Mouse (Mus musculus) limb, embryonic 11.5 days (tissue): ENCODE measurements around the gene Irx3. TPM values are rescaled to one million over a fixed set of nuclear protein-coding genes. Genes with fewer than 3 reads are reported as not detected.
A peak's percentile ranks its signal among the peaks of the same experiment; 100 is the strongest.

Source experiments
- ATAC-seq: fragments of 200-750 bp; cut with Nextera tagmentation; 2 replicates; pipeline ENCODE4 v1.8.0; 2017; ENCODE audit warnings: low read depth; ENCODE audit not compliant: insufficient number of reproducible peaks, low FRiP score, low TSS enrichment
- DNase-seq: peaks from one replicate; pipeline ENCODE4 v3.0.0-alpha.2; 2015; ENCODE audit warnings: low spot score
- H3K27ac ChIP-seq: fragments of 300-500 bp; sonication (generic); replicated peaks from 2 replicates; pipeline ENCODE4 v1.5.1; 2014; ENCODE audit warnings: low read depth, mild to moderate bottlenecking, low read length
- H3K27me3 ChIP-seq: fragments of 300-500 bp; sonication (generic); 2 replicates; pipeline ENCODE4 v1.6.1; 2014; ENCODE audit warnings: mild to moderate bottlenecking, low read length, mixed read lengths; ENCODE audit not compliant: control insufficient read depth, insufficient read depth
- H3K36me3 ChIP-seq: fragments of 300-500 bp; sonication (generic); 2 replicates; pipeline ENCODE4 v1.6.1; 2014; ENCODE audit warnings: mild to moderate bottlenecking, low read length, moderate library complexity, mixed read lengths; ENCODE audit not compliant: control insufficient read depth, insufficient read depth
- H3K4me1 ChIP-seq: fragments of 300-500 bp; sonication (generic); 2 replicates; pipeline ENCODE4 v1.6.1; 2014; ENCODE audit warnings: low read length, mixed read lengths; ENCODE audit not compliant: control insufficient read depth, insufficient read depth
- H3K4me2 ChIP-seq: fragments of 300-500 bp; sonication (generic); 2 replicates; pipeline ENCODE4 v1.6.1; 2014; ENCODE audit warnings: low read depth, mild to moderate bottlenecking, moderate library complexity; ENCODE audit not compliant: severe bottlenecking
- H3K4me3 ChIP-seq: fragments of 300-500 bp; sonication (generic); 2 replicates; pipeline ENCODE4 v1.5.1; 2014; ENCODE audit warnings: low read depth, low read length
- H3K9ac ChIP-seq: fragments of 300-500 bp; sonication (generic); 2 replicates; pipeline ENCODE4 v1.6.1; 2014; ENCODE audit warnings: mild to moderate bottlenecking, low read length
- H3K9me3 ChIP-seq: fragments of 300-500 bp; sonication (generic); 2 replicates; pipeline ENCODE4 v1.6.1; 2016; ENCODE audit warnings: low read length; ENCODE audit not compliant: control insufficient read depth
- WGBS: fragments of 180-500 bp; shearing (Covaris S2); extraction: QIAGEN DNeasy Blood & Tissue Kit; methylation state at CpG from one replicate; pipeline ENCODE4 v1.1.7; 2014; 5-methylcytosine and 5-hydroxymethylcytosine counted together
- polyA plus RNA-seq: library from polyadenylated mRNA; unstranded; fragments of >200 nt; fragmentation: Nextera tagmentation; extraction: Ambion mirVana; gene quantifications from 2 replicates; pipeline ENCODE4 v1.2.1, GENCODE M21; 2014

The Irx3 gene
- polyA plus RNA-seq, 1 experiment from 2014 or later = 21.0 TPM

- Histone ChIP-seq H3K9me3 (no peaks in the 10 kb centered on the region), H3K36me3 (no peaks in the 10 kb centered on the region), H3K4me1 (no peaks in the 10 kb centered on the region), H3K27ac (no peak overlapping the region), H3K4me3 (no peak overlapping the region), H3K4me2 (no peak overlapping the region), H3K9ac (no peak overlapping the region), H3K27me3 (peaks cover 32% of the 10 kb centered on the region)
- 85% methylated on average over 11 of the region's 11 CpGs for WGBS
- DNase-seq = no peak
- no peak for ATAC-seq
These were observed 21.5 kb upstream of the Irx3 start for GRCm38 (mm10) chr8:91823357-91823756.

GRCm38 (mm10) chr8:91822746-91823145 is 20.9 kb upstream of the Irx3 start:
- H3K9ac ChIP-seq = no peak overlapping the region
- no peak for DNase-seq
- no peaks in the 10 kb centered on the region for H3K4me1 ChIP-seq
- peaks cover 28% of the 10 kb centered on the region for H3K27me3 ChIP-seq
- no peak overlapping the region for H3K4me2 ChIP-seq
- H3K27ac ChIP-seq = no peak overlapping the region
- ATAC-seq = no peak
- H3K4me3 ChIP-seq = no peak overlapping the region
- 30% methylated on average over 4 of the region's 4 CpGs for WGBS
- H3K36me3 ChIP-seq = no peaks in the 10 kb centered on the region
- no peaks in the 10 kb centered on the region for H3K9me3 ChIP-seq

GRCm38 (mm10) chr8:91821976-91822375 is 20.1 kb upstream of the Irx3 start:
- H3K4me1 ChIP-seq = no peaks in the 10 kb centered on the region
- no peaks in the 10 kb centered on the region for H3K9me3 ChIP-seq
- H3K36me3 ChIP-seq = no peaks in the 10 kb centered on the region
- no peak for ATAC-seq
- no peak overlapping the region for H3K4me3 ChIP-seq
- no peak overlapping the region for H3K4me2 ChIP-seq
- DNase-seq = no peak
- 45% methylated on average over 4 of the region's 4 CpGs for WGBS
- no peak overlapping the region for H3K27ac ChIP-seq
- H3K27me3 ChIP-seq = peaks cover 30% of the 10 kb centered on the region
- no peak overlapping the region for H3K9ac ChIP-seq

GRCm38 (mm10) chr8:91819778-91820177 is 17.9 kb upstream of the Irx3 start:
- Histone ChIP-seq H3K27me3 (peaks cover 13% of the 10 kb centered on the region), H3K36me3 (no peaks in the 10 kb centered on the region), H3K9ac (no peak overlapping the region), H3K9me3 (no peaks in the 10 kb centered on the region), H3K4me2 (no peak overlapping the region), H3K4me3 (no peak overlapping the region), H3K4me1 (no peaks in the 10 kb centered on the region), H3K27ac (no peak overlapping the region)
- no peak for DNase-seq
- ATAC-seq = no peak
- 57% methylated on average over 4 of the region's 4 CpGs for WGBS

GRCm38 (mm10) chr8:91818784-91819183 is 16.9 kb upstream of the Irx3 start:
- Histone ChIP-seq H3K9ac (no peak overlapping the region), H3K9me3 (no peaks in the 10 kb centered on the region), H3K4me3 (no peak overlapping the region), H3K36me3 (no peaks in the 10 kb centered on the region), H3K4me2 (no peak overlapping the region), H3K27me3 (peaks cover 14% of the 10 kb centered on the region), H3K4me1 (no peaks in the 10 kb centered on the region), H3K27ac (no peak overlapping the region)
- DNase-seq = no peak
- 13% methylated on average over 3 of the region's 3 CpGs for WGBS
- no peak for ATAC-seq

- H3K27me3 ChIP-seq = peaks cover 20% of the 10 kb centered on the region
- no peaks in the 10 kb centered on the region for H3K9me3 ChIP-seq
- H3K4me2 ChIP-seq = no peak overlapping the region
- no peak for DNase-seq
- 93% methylated on average over 4 of the region's 4 CpGs for WGBS
- H3K27ac ChIP-seq = no peak overlapping the region
- H3K4me3 ChIP-seq = no peak overlapping the region
- H3K36me3 ChIP-seq = no peaks in the 10 kb centered on the region
- no peak overlapping the region for H3K9ac ChIP-seq
- H3K4me1 ChIP-seq = no peaks in the 10 kb centered on the region
- no peak for ATAC-seq
These were observed 12.2 kb upstream of the Irx3 start for GRCm38 (mm10) chr8:91814106-91814505.

- H3K9me3 ChIP-seq = no peaks in the 10 kb centered on the region
- H3K9ac ChIP-seq = no peak overlapping the region
- H3K4me3 ChIP-seq = peak overlapping the region; percentile 6; the same call in 1 of the 2 replicates
- ATAC-seq (no peak), DNase-seq (peak; percentile 53)
- peaks cover 78% of the 10 kb centered on the region for H3K27me3 ChIP-seq
- no peaks in the 10 kb centered on the region for H3K36me3 ChIP-seq
- H3K27ac ChIP-seq = no peak overlapping the region
- 3% methylated on average over 12 of the region's 12 CpGs for WGBS
- peak overlapping the region; percentile 47; the same call in 1 of the 2 replicates for H3K4me2 ChIP-seq
- H3K4me1 ChIP-seq = peaks cover 21% of the 10 kb centered on the region
These were observed 4.9 kb upstream of the Irx3 start for GRCm38 (mm10) chr8:91806720-91807241.

- Histone ChIP-seq H3K27ac (0 out of 2 replicates have a peak overlapping the region, but pooled peaks have one; percentile 21), H3K36me3 (no peaks in the 10 kb centered on the region), H3K27me3 (peaks cover 83% of the 10 kb centered on the region), H3K4me3 (peak overlapping the region; percentile 6; the same call in 1 of the 2 replicates), H3K4me2 (peak overlapping the region; percentile 47), H3K9ac (no peak overlapping the region), H3K4me1 (peaks cover 27% of the 10 kb centered on the region), H3K9me3 (no peaks in the 10 kb centered on the region)
- ATAC-seq (no peak), DNase-seq (peak; percentile 53)
- 1% methylated on average over 33 of the region's 33 CpGs for WGBS
These were observed 4.3 kb upstream of the Irx3 start for GRCm38 (mm10) chr8:91806084-91806719.
